Mouse (Mus musculus) erythroblast, embryonic 14.5 days (primary cell): Measurements from ENCODE around the gene Akr1d1. TPM values are rescaled to one million over a fixed set of nuclear protein-coding genes. Genes with fewer than 3 reads are reported as not detected.

ENCODE experiments used
- H3K27me3 ChIP-seq: 2 replicates; pipeline ENCODE4 v1.6.1; 2012; ENCODE audit warnings: inconsistent platforms; ENCODE audit not compliant: control insufficient read depth
- H3K36me3 ChIP-seq: 2 replicates; pipeline ENCODE4 v1.6.1; 2012; ENCODE audit warnings: mild to moderate bottlenecking, inconsistent platforms; ENCODE audit not compliant: control insufficient read depth
- H3K4me1 ChIP-seq: 2 replicates; pipeline ENCODE4 v1.6.1; 2012; ENCODE audit warnings: inconsistent platforms; ENCODE audit not compliant: control insufficient read depth
- H3K4me3 ChIP-seq: replicated peaks from 2 replicates; pipeline ENCODE3; 2012; ENCODE audit warnings: moderate library complexity, mild to moderate bottlenecking, inconsistent platforms
- H3K9me3 ChIP-seq: 2 replicates; pipeline ENCODE4 v1.6.1; 2012; ENCODE audit warnings: low read length, inconsistent platforms, mixed read lengths; ENCODE audit not compliant: control insufficient read depth
- GATA1 ChIP-seq: IDR thresholded peaks from 2 replicates; pipeline ENCODE4 v1.6.1; 2012; ENCODE audit warnings: low read length, inconsistent platforms, mixed read lengths
- TAL1 ChIP-seq: IDR thresholded peaks from 3 replicates; pipeline ENCODE4 v1.6.1; 2012; ENCODE audit warnings: low read length, inconsistent platforms, mixed read lengths
- polyA plus RNA-seq: library from polyadenylated mRNA; stranded (reverse); fragments of >175 nt; gene quantifications from 2 replicates; pipeline ENCODE4 v1.2.3, GENCODE M21; 2012

Akr1d1 gene
- polyA plus RNA-seq, result not detected in 2 replicates

DNA sequence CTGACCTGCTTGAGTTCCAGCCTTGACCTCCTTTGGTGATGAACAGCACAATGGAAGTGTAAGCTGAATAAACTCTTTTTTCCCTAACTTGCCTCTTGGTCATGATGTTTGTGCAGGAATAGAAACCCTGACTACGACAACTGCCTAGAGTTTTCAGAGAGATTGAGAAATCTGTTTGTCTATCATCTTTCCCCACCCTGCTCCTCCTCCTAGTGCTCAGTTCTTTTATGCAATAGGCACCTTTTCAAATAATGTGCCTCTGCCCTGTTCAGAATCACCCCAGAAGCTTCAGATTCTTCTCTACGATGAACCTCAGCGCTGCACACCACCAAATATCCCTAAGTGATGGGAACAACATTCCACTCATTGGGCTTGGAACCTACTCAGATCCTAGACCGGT, at the start of gene Akr1d1:
Gene Akr1d1, plus strand, starts transcription at position 234 of the 400 bp plus-strand sequence.
- H3K4me3 ChIP-seq, result no peak within 1 kb of the TSS
- TF ChIP-seq GATA1, result no peak
- TF ChIP-seq TAL1, result no peak
- H3K9me3 ChIP-seq, result no peaks in the 10 kb centered on the region
- H3K4me1 ChIP-seq, result no peaks in the 10 kb centered on the region
- no peaks in the 10 kb centered on the region for H3K27me3 ChIP-seq
- no peaks in the 10 kb centered on the region for H3K36me3 ChIP-seq

DNA sequence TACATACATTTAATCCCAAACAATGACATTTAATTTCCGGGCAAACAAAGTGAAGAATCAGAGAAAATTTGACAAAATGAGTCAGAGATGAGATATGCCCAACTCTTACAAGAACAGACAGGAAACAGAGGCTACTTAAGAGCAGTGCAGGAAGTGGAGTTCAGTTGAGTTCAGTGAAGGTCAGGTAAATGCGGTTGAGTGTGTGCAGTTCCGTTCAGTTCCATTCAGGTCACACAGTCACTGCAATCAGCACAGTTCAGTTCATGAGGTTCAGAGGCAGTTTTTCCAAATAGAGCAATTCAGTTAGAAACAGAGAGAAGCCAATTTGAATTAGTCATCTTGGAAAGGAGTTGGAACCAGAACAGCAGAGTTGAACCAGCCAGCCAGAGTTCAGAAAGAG, 48.8 kb upstream of the Akr1d1 start:
- H3K9me3 ChIP-seq, result no peaks in the 10 kb centered on the region
- no peaks in the 10 kb centered on the region for H3K27me3 ChIP-seq
- no peak for TF ChIP-seq GATA1
- no peak for TF ChIP-seq TAL1
- H3K4me3 ChIP-seq, result no peak overlapping the region
- H3K4me1 ChIP-seq, result peaks cover 7% of the 10 kb centered on the region
- H3K36me3 ChIP-seq, result no peaks in the 10 kb centered on the region

DNA sequence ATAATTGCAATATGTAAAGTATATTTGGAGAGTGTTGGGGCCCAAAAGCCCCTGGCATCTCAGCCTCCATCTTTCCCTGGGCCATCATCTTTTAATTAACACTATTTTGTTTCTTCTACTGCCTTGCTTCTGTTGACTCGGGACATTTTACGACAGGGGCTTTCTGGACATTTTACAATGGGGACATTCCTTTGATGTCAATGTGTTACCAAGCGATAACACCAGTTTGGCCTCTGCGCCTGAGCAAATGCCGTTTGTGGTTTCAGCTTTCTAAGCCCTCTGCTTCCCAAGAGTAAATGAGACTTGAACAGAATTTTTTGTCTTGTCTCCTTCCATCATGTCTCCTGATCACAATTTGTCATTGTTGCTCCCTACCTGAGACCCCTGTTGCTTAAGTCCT, 46.7 kb upstream of the Akr1d1 start:
- Histone ChIP-seq H3K9me3 (no peaks in the 10 kb centered on the region), H3K36me3 (no peaks in the 10 kb centered on the region), H3K4me1 (peaks cover 5% of the 10 kb centered on the region), H3K27me3 (no peaks in the 10 kb centered on the region), H3K4me3 (no peak overlapping the region)
- no peak for TF ChIP-seq TAL1
- TF ChIP-seq GATA1, result no peak

DNA sequence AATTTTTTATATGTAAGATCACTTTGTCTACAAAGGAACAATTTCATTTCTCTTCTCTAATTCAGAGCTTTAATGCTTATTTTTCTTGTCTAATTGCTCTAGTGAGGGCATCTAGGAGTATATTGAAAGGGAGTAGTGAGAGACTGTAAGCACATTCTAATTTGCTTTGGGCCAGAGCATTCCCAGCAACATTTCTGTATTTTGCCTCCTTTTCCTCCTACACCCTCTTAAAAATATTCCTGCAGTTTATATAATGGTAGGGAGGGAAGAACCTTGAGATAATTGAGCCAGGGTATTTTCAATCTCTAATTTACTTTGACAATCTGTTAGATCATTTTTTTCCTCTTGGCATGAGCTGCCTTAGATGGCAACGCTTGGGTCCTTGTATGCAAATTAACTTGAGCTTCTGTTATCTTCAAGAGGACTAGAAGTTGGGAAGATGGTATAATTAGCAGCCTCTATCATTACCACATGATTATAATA, 45.3 kb upstream of the Akr1d1 start:
- TF ChIP-seq TAL1 (no peak), GATA1 (no peak)
- no peaks in the 10 kb centered on the region for H3K27me3 ChIP-seq
- no peaks in the 10 kb centered on the region for H3K9me3 ChIP-seq
- no peaks in the 10 kb centered on the region for H3K36me3 ChIP-seq
- no peak overlapping the region for H3K4me3 ChIP-seq
- peaks cover 2% of the 10 kb centered on the region; the same call in 1 of the 2 replicates for H3K4me1 ChIP-seq

DNA sequence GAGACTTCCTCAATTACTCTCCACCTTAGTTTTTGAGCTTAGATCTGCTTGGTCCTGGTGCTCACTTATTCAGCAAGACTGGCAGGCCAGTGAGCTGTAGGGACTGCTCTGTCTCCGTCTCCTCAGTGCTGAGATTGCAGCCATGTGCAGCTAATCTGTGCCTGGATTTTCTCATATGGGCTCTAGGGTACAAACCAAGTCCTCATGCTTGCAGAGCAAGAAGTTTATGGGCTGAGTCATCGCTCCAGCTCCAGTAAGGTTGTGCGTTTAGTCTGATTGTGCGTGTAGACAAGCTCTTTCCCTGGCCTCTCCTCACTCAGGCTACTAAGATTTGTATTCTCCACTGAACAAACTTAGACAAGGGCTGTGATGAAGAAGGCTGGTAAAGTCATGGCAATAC, 43.5 kb upstream of the Akr1d1 start:
- TF ChIP-seq TAL1 (no peak), GATA1 (no peak)

DNA sequence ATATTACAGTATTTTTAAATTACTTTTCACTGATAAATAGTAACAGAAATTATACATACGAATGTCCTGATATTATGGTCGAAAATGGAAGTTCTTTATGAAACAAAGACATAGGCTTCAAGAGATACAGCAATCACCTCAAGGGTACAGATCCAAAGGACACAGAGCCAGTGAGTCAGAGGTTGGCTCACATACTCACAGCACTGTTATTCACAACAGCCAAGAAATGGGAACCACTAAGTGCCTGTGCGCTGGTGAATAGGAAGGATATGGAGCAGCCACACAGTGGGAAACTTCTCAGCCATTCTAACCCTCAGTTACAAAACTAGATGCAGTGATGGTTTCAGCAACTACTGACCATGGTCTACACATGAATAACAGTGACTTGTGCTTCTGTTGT, 37.7 kb upstream of the Akr1d1 start:
- H3K36me3 ChIP-seq, result no peaks in the 10 kb centered on the region
- no peak for TF ChIP-seq TAL1

More for the DNA sequence above, 43.5 kb upstream of the Akr1d1 start:
- H3K27me3 ChIP-seq, result no peaks in the 10 kb centered on the region
- no peaks in the 10 kb centered on the region for H3K9me3 ChIP-seq
- no peaks in the 10 kb centered on the region for H3K36me3 ChIP-seq
- peaks cover 2% of the 10 kb centered on the region; the same call in 1 of the 2 replicates for H3K4me1 ChIP-seq
- no peak overlapping the region for H3K4me3 ChIP-seq

DNA sequence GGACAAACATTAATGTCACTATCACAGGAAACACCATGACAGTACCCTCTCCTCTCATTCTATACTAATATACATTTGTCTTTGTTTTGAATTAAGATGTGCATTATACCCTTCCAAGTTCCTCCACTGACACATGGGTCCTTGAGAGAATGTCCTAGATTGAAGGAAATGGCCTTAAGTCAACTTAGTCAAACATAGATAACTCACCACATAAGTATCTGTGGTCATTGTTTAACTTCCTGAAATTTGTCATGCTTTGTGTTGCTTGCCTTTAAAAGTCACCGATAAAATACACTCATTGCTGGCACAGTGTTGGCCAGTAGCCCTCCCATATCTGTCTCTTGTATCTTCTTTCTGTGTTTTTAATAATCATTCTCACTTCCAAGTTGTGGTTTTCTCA, 35.0 kb upstream of the Akr1d1 start:
- Histone ChIP-seq H3K27me3 (no peaks in the 10 kb centered on the region), H3K4me1 (no peaks in the 10 kb centered on the region), H3K4me3 (no peak overlapping the region), H3K36me3 (no peaks in the 10 kb centered on the region), H3K9me3 (peaks cover 9% of the 10 kb centered on the region)
- TF ChIP-seq TAL1 (no peak), GATA1 (no peak)

More for the DNA sequence above, 37.7 kb upstream of the Akr1d1 start:
- no peaks in the 10 kb centered on the region for H3K9me3 ChIP-seq
- H3K27me3 ChIP-seq, result no peaks in the 10 kb centered on the region
- H3K4me3 ChIP-seq, result no peak overlapping the region
- no peaks in the 10 kb centered on the region for H3K4me1 ChIP-seq

DNA sequence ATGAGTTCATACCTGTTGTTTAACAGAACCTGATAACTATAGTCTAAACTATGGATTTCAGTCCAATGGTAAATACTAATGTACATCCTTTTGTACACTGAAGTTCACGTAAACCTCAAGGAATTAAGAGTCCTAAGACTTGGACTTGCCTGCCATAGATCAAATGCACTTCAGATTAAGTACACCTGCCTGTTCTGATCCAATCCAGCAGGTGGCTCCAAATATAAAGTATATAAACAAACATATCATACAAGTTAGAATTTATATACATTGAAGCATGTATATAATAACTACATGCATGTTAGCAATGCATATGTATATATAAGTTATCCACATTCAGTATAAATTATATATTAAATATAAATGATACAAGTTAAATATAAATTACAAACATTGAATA, 33.1 kb upstream of the Akr1d1 start:
- Histone ChIP-seq H3K36me3 (no peaks in the 10 kb centered on the region), H3K4me1 (no peaks in the 10 kb centered on the region), H3K4me3 (no peak overlapping the region), H3K27me3 (no peaks in the 10 kb centered on the region), H3K9me3 (peaks cover 11% of the 10 kb centered on the region)
- TF ChIP-seq GATA1, result no peak
- no peak for TF ChIP-seq TAL1

DNA sequence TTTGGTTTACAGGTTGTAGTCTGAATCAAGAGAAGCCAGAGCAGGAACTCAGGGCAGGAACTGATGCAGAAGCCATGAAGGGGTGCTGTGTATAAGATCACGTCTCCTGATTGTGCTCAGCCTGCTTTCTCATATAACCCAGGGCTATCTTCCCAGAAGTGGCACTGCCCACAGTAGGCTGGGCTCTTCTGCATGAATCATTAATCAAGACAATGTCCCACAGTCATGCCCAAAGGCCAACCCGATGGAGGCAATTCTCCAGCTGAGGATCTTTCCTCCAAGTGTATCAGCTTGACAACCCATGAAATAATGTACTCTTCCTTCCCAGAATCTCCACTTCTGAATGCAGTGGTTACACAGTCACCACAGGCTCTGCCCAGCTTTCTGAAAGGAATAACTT, 24.4 kb upstream of the Akr1d1 start:
- no peak overlapping the region for H3K4me3 ChIP-seq
- H3K9me3 ChIP-seq, result no peaks in the 10 kb centered on the region
- no peaks in the 10 kb centered on the region for H3K4me1 ChIP-seq
- TF ChIP-seq TAL1 (no peak), GATA1 (no peak)
- H3K36me3 ChIP-seq, result no peaks in the 10 kb centered on the region
- no peaks in the 10 kb centered on the region for H3K27me3 ChIP-seq

DNA sequence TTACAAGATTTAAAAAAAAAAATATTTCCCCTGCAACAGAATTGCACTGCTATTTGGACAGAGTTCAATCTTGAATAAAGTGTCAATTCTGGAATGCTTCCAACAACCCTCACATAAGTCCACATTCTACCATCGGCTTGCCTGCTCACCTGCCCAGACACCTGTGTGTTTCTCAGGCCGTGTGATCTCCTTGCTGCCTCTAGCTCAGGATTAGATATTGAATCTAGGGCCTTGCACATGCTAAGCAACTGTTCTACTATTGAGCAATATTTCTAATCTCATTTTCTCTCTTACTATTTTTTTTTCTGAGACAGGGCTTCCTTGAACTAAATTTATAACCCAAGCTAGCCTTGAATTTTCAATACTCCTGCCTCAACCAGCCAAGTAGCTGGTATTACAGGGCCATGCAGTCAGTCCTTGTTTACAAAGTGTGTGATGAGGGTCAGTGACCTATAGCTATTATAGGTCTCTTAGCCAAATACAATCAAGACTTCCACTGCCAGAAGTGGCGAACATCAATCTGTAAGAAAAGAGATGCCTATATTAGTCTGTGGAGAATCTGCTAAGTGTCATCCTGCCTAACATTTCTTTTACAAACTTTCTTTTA, 23.0 kb upstream of the Akr1d1 start:
- Histone ChIP-seq H3K4me3 (no peak overlapping the region), H3K36me3 (no peaks in the 10 kb centered on the region), H3K4me1 (no peaks in the 10 kb centered on the region), H3K27me3 (no peaks in the 10 kb centered on the region), H3K9me3 (no peaks in the 10 kb centered on the region)
- TF ChIP-seq TAL1 (no peak), GATA1 (no peak)
